Mouse (Mus musculus) thymus, adult 2 months (tissue): ENCODE results near the gene Tigit. TPM values are rescaled to one million over a fixed set of nuclear protein-coding genes. Genes with fewer than 3 reads are reported as not detected.

Experiments
- DNase-seq: peaks from one replicate; pipeline ENCODE4 v3.0.0; 2021
- H3K27ac ChIP-seq: fragments of 200-500 bp; 2 replicates; pipeline ENCODE4 v1.5.1; 2012; ENCODE audit warnings: low read length, control low read depth; ENCODE audit not compliant: control insufficient read depth, insufficient read depth
- H3K27me3 ChIP-seq: fragments of 200-500 bp; 2 replicates; pipeline ENCODE4 v1.6.1; 2012; ENCODE audit warnings: mild to moderate bottlenecking, low read length, moderate library complexity, mixed read lengths; ENCODE audit not compliant: control insufficient read depth, insufficient read depth
- H3K36me3 ChIP-seq: fragments of 200-500 bp; 2 replicates; pipeline ENCODE4 v1.6.1; 2012; ENCODE audit warnings: mild to moderate bottlenecking, low read length, moderate library complexity; ENCODE audit not compliant: control insufficient read depth, insufficient read depth
- H3K4me1 ChIP-seq: fragments of 200-500 bp; replicated peaks from 2 replicates; pipeline ENCODE4 v1.6.1; 2012; ENCODE audit warnings: low read length; ENCODE audit not compliant: control insufficient read depth, insufficient read depth
- H3K4me3 ChIP-seq: fragments of 200-500 bp; 2 replicates; pipeline ENCODE4 v1.5.1; 2012; ENCODE audit warnings: mild to moderate bottlenecking, low read length, control low read depth, moderate library complexity; ENCODE audit not compliant: control insufficient read depth, insufficient read depth
- CTCF ChIP-seq: fragments of 200-500 bp; IDR thresholded peaks from 2 replicates; pipeline ENCODE4 v1.5.1; 2012; ENCODE audit warnings: mild to moderate bottlenecking, control low read depth, low read length, moderate library complexity, borderline replicate concordance; ENCODE audit not compliant: control insufficient read depth, poor library complexity, insufficient read depth; ENCODE audit errors: extremely low read depth
- POLR2A ChIP-seq: fragments of 200-500 bp; IDR thresholded peaks from 2 replicates; pipeline ENCODE4 v1.6.1; 2012; ENCODE audit warnings: mild to moderate bottlenecking, low read length, control low read depth, moderate library complexity; ENCODE audit not compliant: control insufficient read depth, poor library complexity, insufficient read depth; ENCODE audit errors: extremely low read depth
- WGBS: fragments of 180-500 bp; shearing (Covaris S2); methylation state at CpG from one replicate; pipeline ENCODE4 v1.1.7; 2018; 5-methylcytosine and 5-hydroxymethylcytosine counted together
- polyA plus RNA-seq: library from polyadenylated mRNA; depleted of rRNA; stranded (reverse); fragments of >200 nt; gene quantifications from 2 replicates; pipeline ENCODE4 v1.2.3, GENCODE M21; 2012; rRNA removed

Gene Tigit
- polyA plus RNA-seq, 1 experiment: 5.1 TPM

- no peak for DNase-seq
- H3K4me1 ChIP-seq: no peaks in the 10 kb centered on the region
- H3K27ac ChIP-seq: no peak overlapping the region
- TF ChIP-seq POLR2A: no peak
- no peak for TF ChIP-seq CTCF
- no peak overlapping the region for H3K4me3 ChIP-seq
- H3K27me3 ChIP-seq: no peaks in the 10 kb centered on the region
- no peaks in the 10 kb centered on the region for H3K36me3 ChIP-seq
Observed at GRCm38 (mm10) chr16:43608066-43608465, 55.9 kb downstream of the Tigit start.

GRCm38 (mm10) chr16:43607086-43607485 lies 56.9 kb downstream of the Tigit start:
- no peak overlapping the region for H3K27ac ChIP-seq
- TF ChIP-seq POLR2A (no peak), CTCF (no peak)
- no peak overlapping the region for H3K4me3 ChIP-seq
- DNase-seq: no peak
- no peaks in the 10 kb centered on the region for H3K36me3 ChIP-seq
- no peaks in the 10 kb centered on the region for H3K4me1 ChIP-seq
- no peaks in the 10 kb centered on the region for H3K27me3 ChIP-seq

- no peaks in the 10 kb centered on the region for H3K4me1 ChIP-seq
- no peak overlapping the region for H3K4me3 ChIP-seq
- H3K36me3 ChIP-seq: no peaks in the 10 kb centered on the region
- WGBS: 95% methylated on average over 4 of the region's 4 CpGs
- no peak for TF ChIP-seq CTCF
- no peak for TF ChIP-seq POLR2A
- DNase-seq: no peak
- H3K27me3 ChIP-seq: no peaks in the 10 kb centered on the region
- H3K27ac ChIP-seq: no peak overlapping the region
Observed at GRCm38 (mm10) chr16:43604399-43605013, 59.4 kb downstream of the Tigit start.

- TF ChIP-seq POLR2A (no peak), CTCF (no peak)
- 91% methylated on average over 9 of the region's 9 CpGs for WGBS
- H3K36me3 ChIP-seq: no peaks in the 10 kb centered on the region
Observed at GRCm38 (mm10) chr16:43603591-43604141, 60.3 kb downstream of the Tigit start.

GRCm38 (mm10) chr16:43602573-43602972 lies 61.4 kb downstream of the Tigit start:
- Histone ChIP-seq H3K4me3 (no peak overlapping the region), H3K27ac (no peak overlapping the region), H3K36me3 (no peaks in the 10 kb centered on the region), H3K27me3 (no peaks in the 10 kb centered on the region), H3K4me1 (no peaks in the 10 kb centered on the region)
- 78% methylated on average over 4 of the region's 4 CpGs for WGBS
- no peak for TF ChIP-seq POLR2A
- no peak for TF ChIP-seq CTCF
- DNase-seq: no peak

More at GRCm38 (mm10) chr16:43603591-43604141, 60.3 kb downstream of the Tigit start:
- Histone ChIP-seq H3K27me3 (no peaks in the 10 kb centered on the region), H3K4me1 (no peaks in the 10 kb centered on the region), H3K27ac (no peak overlapping the region), H3K4me3 (no peak overlapping the region)
- no peak for DNase-seq

- no peak for TF ChIP-seq CTCF
- no peak for TF ChIP-seq POLR2A
- H3K4me3 ChIP-seq: no peak overlapping the region
- no peaks in the 10 kb centered on the region for H3K4me1 ChIP-seq
- no peak overlapping the region for H3K27ac ChIP-seq
- DNase-seq: no peak
- H3K36me3 ChIP-seq: no peaks in the 10 kb centered on the region
- 95% methylated on average over 2 of the region's 2 CpGs for WGBS
- H3K27me3 ChIP-seq: no peaks in the 10 kb centered on the region
Observed at GRCm38 (mm10) chr16:43599707-43600106, 64.2 kb downstream of the Tigit start.

Other genes starting within 250 kb of the Tigit start
- gene Drd3, start 89.9 kb upstream of the Tigit start, polyA plus RNA-seq: not detected in 2 replicates
- 1.0 and 1.3 TPM in 2 replicates for gene Ccdc191, start 225.7 kb upstream of the Tigit start, polyA plus RNA-seq